Mouse (Mus musculus) kidney, postnatal 0 days (tissue): ENCODE data around the gene Ttll12. TPM values are rescaled to one million over a fixed set of nuclear protein-coding genes. Genes with fewer than 3 reads are reported as not detected.

Experiments used
- ATAC-seq: fragments of 200-750 bp; cut with Nextera tagmentation; replicated peaks from 2 replicates; pipeline ENCODE4 v1.8.0; 2017; ENCODE audit warnings: low read depth, moderate number of reproducible peaks, moderate TSS enrichment, moderate library complexity; ENCODE audit not compliant: low FRiP score
- DNase-seq: peaks from one replicate; pipeline ENCODE4 v3.0.0-alpha.2; 2016; ENCODE audit warnings: low spot score
- H3K27ac ChIP-seq: fragments of 300-500 bp; sonication (generic); 2 replicates; pipeline ENCODE4 v1.5.1; 2014; ENCODE audit warnings: mild to moderate bottlenecking
- H3K27me3 ChIP-seq: fragments of 300-500 bp; sonication (generic); 2 replicates; pipeline ENCODE4 v1.6.1; 2014; ENCODE audit warnings: low read length, mixed read lengths; ENCODE audit not compliant: insufficient read depth
- H3K36me3 ChIP-seq: fragments of 300-500 bp; sonication (generic); 2 replicates; pipeline ENCODE4 v1.6.1; 2014; ENCODE audit warnings: low read length, mixed read lengths; ENCODE audit not compliant: insufficient read depth
- H3K4me1 ChIP-seq: fragments of 300-500 bp; sonication (generic); replicated peaks from 2 replicates; pipeline ENCODE4 v1.6.1; 2014; ENCODE audit warnings: antibody characterized with exemption, low read length, mixed read lengths; ENCODE audit not compliant: insufficient read depth
- H3K4me2 ChIP-seq: fragments of 300-500 bp; sonication (generic); 2 replicates; pipeline ENCODE4 v1.6.1; 2014; ENCODE audit warnings: mild to moderate bottlenecking, low read length, moderate library complexity, mixed read lengths
- H3K4me3 ChIP-seq: fragments of 300-500 bp; sonication (generic); replicated peaks from 2 replicates; pipeline ENCODE4 v1.5.1; 2014; ENCODE audit warnings: low read depth, low read length
- H3K9ac ChIP-seq: fragments of 300-500 bp; sonication (generic); 2 replicates; pipeline ENCODE4 v1.6.1; 2014; ENCODE audit warnings: low read depth, low read length
- H3K9me3 ChIP-seq: fragments of 300-500 bp; sonication (generic); replicated peaks from 2 replicates; pipeline ENCODE4 v1.6.1; 2016; ENCODE audit warnings: low read length, inconsistent platforms, mixed read lengths
- CTCF ChIP-seq: IDR thresholded peaks from 2 replicates; pipeline ENCODE4 v1.5.1; 2016; ENCODE audit warnings: antibody characterized with exemption, low read depth, mild to moderate bottlenecking, moderate library complexity
- WGBS: fragments of 180-500 bp; shearing (Covaris S2); extraction: QIAGEN DNeasy Blood & Tissue Kit; methylation state at CpG from one replicate; pipeline ENCODE4 v1.1.7; 2014; 5-methylcytosine and 5-hydroxymethylcytosine counted together
- polyA plus RNA-seq: library from polyadenylated mRNA; unstranded; fragments of >200 nt; fragmentation: Nextera tagmentation; extraction: Ambion mirVana; gene quantifications from 2 replicates; pipeline ENCODE4 v1.2.1, GENCODE M21; 2015

Gene Ttll12
- polyA plus RNA-seq, 1 experiment from 2014 or later: 22.4 TPM

GRCm38 (mm10) chr15:83635251-83635650 is 40.3 kb upstream of the Ttll12 start:
- no peaks in the 10 kb centered on the region for H3K4me1 ChIP-seq
- H3K27me3 ChIP-seq: no peaks in the 10 kb centered on the region
- H3K27ac ChIP-seq: no peak overlapping the region
- 45% methylated on average over 3 of the region's 3 CpGs for WGBS
- H3K4me2 ChIP-seq: no peak overlapping the region
- H3K9me3 ChIP-seq: no peaks in the 10 kb centered on the region
- H3K4me3 ChIP-seq: no peak overlapping the region
- H3K9ac ChIP-seq: no peak overlapping the region
- H3K36me3 ChIP-seq: no peaks in the 10 kb centered on the region
- no peak for DNase-seq
- no peak for TF ChIP-seq CTCF
- no peak for ATAC-seq

- no peak overlapping the region for H3K27ac ChIP-seq
- 4% methylated on average over 1 of the region's 1 CpGs for WGBS
- DNase-seq (peak; percentile 43), ATAC-seq (no peak)
- peak; percentile 81 for TF ChIP-seq CTCF
- H3K4me1 ChIP-seq: no peaks in the 10 kb centered on the region
- no peak overlapping the region for H3K4me3 ChIP-seq
- H3K4me2 ChIP-seq: no peak overlapping the region
- H3K27me3 ChIP-seq: no peaks in the 10 kb centered on the region
- H3K9me3 ChIP-seq: no peaks in the 10 kb centered on the region
- no peaks in the 10 kb centered on the region for H3K36me3 ChIP-seq
- H3K9ac ChIP-seq: no peak overlapping the region
These were observed 39.1 kb upstream of the Ttll12 start for GRCm38 (mm10) chr15:83634076-83634475.

GRCm38 (mm10) chr15:83631071-83631470 is 36.1 kb upstream of the Ttll12 start:
- no peak overlapping the region for H3K27ac ChIP-seq
- WGBS: 61% methylated on average over 7 of the region's 7 CpGs
- no peak for ATAC-seq
- H3K27me3 ChIP-seq: no peaks in the 10 kb centered on the region
- H3K9ac ChIP-seq: no peak overlapping the region
- H3K4me3 ChIP-seq: no peak overlapping the region
- H3K4me1 ChIP-seq: no peaks in the 10 kb centered on the region
- no peak for DNase-seq
- no peaks in the 10 kb centered on the region for H3K9me3 ChIP-seq
- no peak for TF ChIP-seq CTCF
- H3K36me3 ChIP-seq: no peaks in the 10 kb centered on the region
- H3K4me2 ChIP-seq: no peak overlapping the region

GRCm38 (mm10) chr15:83629716-83630115 is 34.8 kb upstream of the Ttll12 start:
- WGBS: 81% methylated on average over 3 of the region's 3 CpGs
- no peak for ATAC-seq
- no peak for TF ChIP-seq CTCF

GRCm38 (mm10) chr15:83626142-83626645 is 31.2 kb upstream of the Ttll12 start:
- H3K4me1 ChIP-seq: no peaks in the 10 kb centered on the region
- 98% methylated on average over 2 of the region's 2 CpGs for WGBS
- no peaks in the 10 kb centered on the region for H3K36me3 ChIP-seq
- DNase-seq: no peak
- H3K27me3 ChIP-seq: no peaks in the 10 kb centered on the region
- H3K4me3 ChIP-seq: no peak overlapping the region
- no peak for TF ChIP-seq CTCF
- no peak overlapping the region for H3K4me2 ChIP-seq
- H3K27ac ChIP-seq: no peak overlapping the region
- H3K9ac ChIP-seq: no peak overlapping the region
- no peaks in the 10 kb centered on the region for H3K9me3 ChIP-seq
- no peak for ATAC-seq

More at GRCm38 (mm10) chr15:83629716-83630115, 34.8 kb upstream of the Ttll12 start:
- H3K27me3 ChIP-seq: no peaks in the 10 kb centered on the region
- H3K4me1 ChIP-seq: no peaks in the 10 kb centered on the region
- no peak overlapping the region for H3K9ac ChIP-seq
- H3K27ac ChIP-seq: no peak overlapping the region
- H3K4me2 ChIP-seq: no peak overlapping the region
- H3K9me3 ChIP-seq: no peaks in the 10 kb centered on the region
- no peak overlapping the region for H3K4me3 ChIP-seq
- no peak for DNase-seq
- no peaks in the 10 kb centered on the region for H3K36me3 ChIP-seq

- H3K9ac ChIP-seq: no peak overlapping the region
- ATAC-seq (no peak), DNase-seq (no peak)
- H3K27ac ChIP-seq: no peak overlapping the region
- H3K4me1 ChIP-seq: no peaks in the 10 kb centered on the region
- WGBS: 93% methylated on average over 3 of the region's 3 CpGs
- H3K9me3 ChIP-seq: no peaks in the 10 kb centered on the region
- H3K4me2 ChIP-seq: no peak overlapping the region
- no peaks in the 10 kb centered on the region for H3K27me3 ChIP-seq
- no peak overlapping the region for H3K4me3 ChIP-seq
- TF ChIP-seq CTCF: no peak
- no peaks in the 10 kb centered on the region for H3K36me3 ChIP-seq
These were observed 20.3 kb upstream of the Ttll12 start for GRCm38 (mm10) chr15:83615245-83615644.

- Histone ChIP-seq H3K36me3 (no peaks in the 10 kb centered on the region), H3K9me3 (no peaks in the 10 kb centered on the region), H3K27me3 (no peaks in the 10 kb centered on the region), H3K4me2 (no peak overlapping the region), H3K4me3 (no peak overlapping the region), H3K9ac (no peak overlapping the region), H3K27ac (no peak overlapping the region), H3K4me1 (no peaks in the 10 kb centered on the region)
- no peak for ATAC-seq
- DNase-seq: peak; percentile 78
- WGBS: 46% methylated on average over 15 of the region's 15 CpGs
- TF ChIP-seq CTCF: peak; percentile 87
These were observed 12.3 kb upstream of the Ttll12 start for GRCm38 (mm10) chr15:83607115-83607802.
